Mouse (Mus musculus) spleen, postnatal 4 days (tissue): ENCODE measurements around the gene Gm43552.

Experiments used
- DNase-seq, 2 experiments: peaks; one replicate each; pipeline ENCODE4 v3.0.0; 2022; ENCODE audit warnings: low spot score in 2 of 2

Gm43552 gene

GRCm38 (mm10) chr5:65438041-65438440 lies 54.6 kb downstream of the Gm43552 start:
- DNase-seq: no peak

- DNase-seq: peak; percentile 96 to 98
Measured at GRCm38 (mm10) chr5:65435806-65436561, 56.6 kb downstream of the Gm43552 start, which contains the start of gene Ugdh. Gene Ugdh (minus strand): TSS chr5:65435949.

GRCm38 (mm10) chr5:65435363-65435805 lies 57.2 kb downstream of the Gm43552 start:
- no peak for DNase-seq

GRCm38 (mm10) chr5:65434471-65435362 lies 57.9 kb downstream of the Gm43552 start:
- no peak for DNase-seq

- DNase-seq: no peak
Measured at GRCm38 (mm10) chr5:65429441-65429840, 63.2 kb downstream of the Gm43552 start.

- no peak for DNase-seq
Measured at GRCm38 (mm10) chr5:65428321-65428720, 64.3 kb downstream of the Gm43552 start.

- DNase-seq: no peak
Measured at GRCm38 (mm10) chr5:65425251-65425650, 67.4 kb downstream of the Gm43552 start.

- DNase-seq: no peak
Measured at GRCm38 (mm10) chr5:65424215-65424614, 68.4 kb downstream of the Gm43552 start.

- DNase-seq: no peak
Measured at GRCm38 (mm10) chr5:65422803-65423202, 69.8 kb downstream of the Gm43552 start.

GRCm38 (mm10) chr5:65420822-65421221 lies 71.8 kb downstream of the Gm43552 start:
- no peak for DNase-seq

- DNase-seq: no peak
Measured at GRCm38 (mm10) chr5:65419136-65419535, 73.5 kb downstream of the Gm43552 start.

- DNase-seq: peak in 1 of 2 experiments; percentile 24
Measured at GRCm38 (mm10) chr5:65415653-65416458, 76.8 kb downstream of the Gm43552 start.

GRCm38 (mm10) chr5:65407989-65408388 lies 84.6 kb downstream of the Gm43552 start:
- no peak for DNase-seq

- peak; percentile 81 to 88 for DNase-seq
Measured at GRCm38 (mm10) chr5:65401251-65401994, 91.2 kb downstream of the Gm43552 start.

- DNase-seq: no peak
Measured at GRCm38 (mm10) chr5:65394425-65394824, 98.2 kb downstream of the Gm43552 start.

GRCm38 (mm10) chr5:65391753-65392152 lies 100.9 kb downstream of the Gm43552 start:
- no peak for DNase-seq

GRCm38 (mm10) chr5:65390648-65391644 lies 101.7 kb downstream of the Gm43552 start, which contains the start of the genes Rpl9 and Lias:
Gene Rpl9 (minus strand): TSS chr5:65391444.
Gene Lias (plus strand): TSS chr5:65391497.
- DNase-seq: peak; percentile 100

- no peak for DNase-seq
Measured at GRCm38 (mm10) chr5:65387008-65387867, 105.4 kb downstream of the Gm43552 start.

GRCm38 (mm10) chr5:65385704-65386103 lies 106.9 kb downstream of the Gm43552 start:
- DNase-seq: no peak
